Mouse (Mus musculus) kidney, postnatal 25 days (tissue): ENCODE results near the gene Stab2.

Experiments used
- DNase-seq, 2 experiments: peaks; one replicate each; pipeline ENCODE4 v3.0.0; 2021; ENCODE audit warnings: mixed read lengths in 2 of 2

The Stab2 gene

GRCm38 (mm10) chr10:86976001-86976726 is 31.7 kb downstream of the Stab2 start:
- peak; percentile 61 to 76 for DNase-seq

GRCm38 (mm10) chr10:86973276-86973675 is 34.5 kb downstream of the Stab2 start:
- no peak for DNase-seq

- DNase-seq: no peak
Measured at GRCm38 (mm10) chr10:86972503-86972826, 35.4 kb downstream of the Stab2 start.

- DNase-seq: peak; percentile 42 to 78
Measured at GRCm38 (mm10) chr10:86971680-86972502, 35.9 kb downstream of the Stab2 start.

GRCm38 (mm10) chr10:86969346-86969745 is 38.5 kb downstream of the Stab2 start:
- DNase-seq: no peak

- DNase-seq: no peak
Measured at GRCm38 (mm10) chr10:86961542-86962466, 46.0 kb downstream of the Stab2 start.

- no peak for DNase-seq
Measured at GRCm38 (mm10) chr10:86955299-86955698, 52.5 kb downstream of the Stab2 start.

- DNase-seq: no peak
Measured at GRCm38 (mm10) chr10:86952696-86953095, 55.1 kb downstream of the Stab2 start.

- no peak for DNase-seq
Measured at GRCm38 (mm10) chr10:86950806-86951205, 57.0 kb downstream of the Stab2 start.

GRCm38 (mm10) chr10:86949886-86950285 is 57.9 kb downstream of the Stab2 start:
- DNase-seq: no peak

- DNase-seq: peak; percentile 8 to 49
Measured at GRCm38 (mm10) chr10:86947541-86947940, 60.3 kb downstream of the Stab2 start.

- DNase-seq: no peak
Measured at GRCm38 (mm10) chr10:86940591-86940990, 67.2 kb downstream of the Stab2 start.

- DNase-seq: no peak
Measured at GRCm38 (mm10) chr10:86934376-86934775, 73.4 kb downstream of the Stab2 start.

GRCm38 (mm10) chr10:86933906-86934305 is 73.9 kb downstream of the Stab2 start:
- DNase-seq: no peak

GRCm38 (mm10) chr10:86933180-86933695 is 74.6 kb downstream of the Stab2 start:
- peak; percentile 3 to 45 for DNase-seq

GRCm38 (mm10) chr10:86923602-86924001 is 84.2 kb downstream of the Stab2 start:
- DNase-seq: no peak

- DNase-seq: no peak
Measured at GRCm38 (mm10) chr10:86915595-86915994, 92.2 kb downstream of the Stab2 start.

- no peak for DNase-seq
Measured at GRCm38 (mm10) chr10:86908562-86908961, 99.3 kb downstream of the Stab2 start.

GRCm38 (mm10) chr10:86907043-86907442 is 100.8 kb downstream of the Stab2 start:
- no peak for DNase-seq

GRCm38 (mm10) chr10:86895531-86895930 is 112.3 kb downstream of the Stab2 start:
- DNase-seq: no peak

GRCm38 (mm10) chr10:86891066-86891465 is 116.8 kb downstream of the Stab2 start:
- DNase-seq: no peak

GRCm38 (mm10) chr10:86890166-86890930 is 117.5 kb downstream of the Stab2 start:
- peak in 1 of 2 experiments; percentile 44 for DNase-seq
